Mouse (Mus musculus): ENCODE data around the gene Gm11541.

GRCm38 (mm10) chr11:94680639-94681038 lies 23.7 kb downstream of the Gm11541 start:
- no peak for TF ChIP-seq HCFC1 (IDR thresholded peaks at IDR 0.05; ENCODE audit: borderline replicate concordance, insufficient read depth, low read length)
- TF ChIP-seq ZC3H11A (IDR thresholded peaks at IDR 0.05; ENCODE audit: borderline replicate concordance, low read depth, low read length): 0 out of 2 replicates have a peak, but pooled peaks have one; percentile 8
- TF ChIP-seq CHD2 (IDR thresholded peaks at IDR 0.05; ENCODE audit: low read depth, low read length): no peak
- no peak for TF ChIP-seq MAFK (IDR thresholded peaks at IDR 0.05; ENCODE audit: insufficient read depth, low read depth, low read length)
